Mouse (Mus musculus) limb, embryonic 11.5 days (tissue): ENCODE measurements around the gene Syndig1l. TPM values are rescaled to one million over a fixed set of nuclear protein-coding genes. Genes with fewer than 3 reads are reported as not detected.

Experiments used
- ATAC-seq: fragments of 200-750 bp; cut with Nextera tagmentation; 2 replicates; pipeline ENCODE4 v1.8.0; 2017; ENCODE audit warnings: low read depth; ENCODE audit not compliant: insufficient number of reproducible peaks, low FRiP score, low TSS enrichment
- DNase-seq: peaks from one replicate; pipeline ENCODE4 v3.0.0-alpha.2; 2015; ENCODE audit warnings: low spot score
- H3K27ac ChIP-seq: fragments of 300-500 bp; sonication (generic); replicated peaks from 2 replicates; pipeline ENCODE4 v1.5.1; 2014; ENCODE audit warnings: low read depth, mild to moderate bottlenecking, low read length
- H3K27me3 ChIP-seq: fragments of 300-500 bp; sonication (generic); 2 replicates; pipeline ENCODE4 v1.6.1; 2014; ENCODE audit warnings: mild to moderate bottlenecking, low read length, mixed read lengths; ENCODE audit not compliant: control insufficient read depth, insufficient read depth
- H3K36me3 ChIP-seq: fragments of 300-500 bp; sonication (generic); 2 replicates; pipeline ENCODE4 v1.6.1; 2014; ENCODE audit warnings: mild to moderate bottlenecking, low read length, moderate library complexity, mixed read lengths; ENCODE audit not compliant: control insufficient read depth, insufficient read depth
- H3K4me1 ChIP-seq: fragments of 300-500 bp; sonication (generic); 2 replicates; pipeline ENCODE4 v1.6.1; 2014; ENCODE audit warnings: low read length, mixed read lengths; ENCODE audit not compliant: control insufficient read depth, insufficient read depth
- H3K4me2 ChIP-seq: fragments of 300-500 bp; sonication (generic); 2 replicates; pipeline ENCODE4 v1.6.1; 2014; ENCODE audit warnings: low read depth, mild to moderate bottlenecking, moderate library complexity; ENCODE audit not compliant: severe bottlenecking
- H3K4me3 ChIP-seq: fragments of 300-500 bp; sonication (generic); 2 replicates; pipeline ENCODE4 v1.5.1; 2014; ENCODE audit warnings: low read depth, low read length
- H3K9ac ChIP-seq: fragments of 300-500 bp; sonication (generic); 2 replicates; pipeline ENCODE4 v1.6.1; 2014; ENCODE audit warnings: mild to moderate bottlenecking, low read length
- H3K9me3 ChIP-seq: fragments of 300-500 bp; sonication (generic); 2 replicates; pipeline ENCODE4 v1.6.1; 2016; ENCODE audit warnings: low read length; ENCODE audit not compliant: control insufficient read depth
- WGBS: fragments of 180-500 bp; shearing (Covaris S2); extraction: QIAGEN DNeasy Blood & Tissue Kit; methylation state at CpG from one replicate; pipeline ENCODE4 v1.1.7; 2014; 5-methylcytosine and 5-hydroxymethylcytosine counted together
- polyA plus RNA-seq: library from polyadenylated mRNA; unstranded; fragments of >200 nt; fragmentation: Nextera tagmentation; extraction: Ambion mirVana; gene quantifications from 2 replicates; pipeline ENCODE4 v1.2.1, GENCODE M21; 2014

Syndig1l gene
- polyA plus RNA-seq, 1 experiment from 2014 or later = not detected

DNA sequence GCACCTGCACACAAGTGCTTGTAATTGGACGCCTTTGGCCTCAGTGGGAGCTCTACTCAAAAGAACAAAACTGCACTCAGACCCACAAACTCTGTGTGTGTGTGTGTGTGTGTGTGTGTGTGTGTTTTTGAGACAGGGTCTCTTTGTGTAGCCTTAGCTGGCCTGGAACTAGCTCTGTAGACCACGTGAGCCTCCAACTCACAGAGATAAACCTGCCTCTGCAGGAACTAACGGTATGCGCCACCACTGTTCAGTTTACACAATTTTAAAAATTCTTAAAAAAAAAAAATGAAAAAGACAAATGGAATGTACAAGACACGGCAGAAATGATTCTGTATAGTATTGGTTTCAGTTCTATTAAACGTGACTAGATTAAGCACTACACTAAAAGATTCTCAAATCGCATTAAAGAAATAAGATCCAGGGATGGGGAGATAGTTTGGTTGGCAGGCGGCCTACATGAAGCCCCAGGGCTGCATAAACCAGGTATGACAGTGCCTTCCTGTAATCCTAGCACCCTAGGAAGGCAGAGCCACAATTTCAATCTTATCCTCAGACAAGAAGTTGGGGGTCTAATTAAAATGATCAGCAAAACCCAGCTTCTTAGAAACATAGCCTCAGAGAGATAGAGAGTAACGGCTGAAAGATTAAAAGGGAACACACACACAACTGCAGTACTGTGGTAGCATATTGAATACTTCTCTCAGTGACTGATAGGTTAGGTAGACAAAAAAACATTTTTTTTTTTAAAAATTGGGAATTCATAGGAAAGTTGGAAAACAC is 20.0 kb upstream of the Syndig1l start:
- no peak for DNase-seq
- no peak overlapping the region for H3K4me2 ChIP-seq
- H3K4me1 ChIP-seq = no peaks in the 10 kb centered on the region
- H3K4me3 ChIP-seq = no peak overlapping the region
- H3K9me3 ChIP-seq = no peaks in the 10 kb centered on the region
- no peak overlapping the region for H3K27ac ChIP-seq
- ATAC-seq = no peak
- H3K36me3 ChIP-seq = no peaks in the 10 kb centered on the region
- 89% methylated on average over 9 of the region's 9 CpGs for WGBS
- H3K27me3 ChIP-seq = no peaks in the 10 kb centered on the region
- H3K9ac ChIP-seq = no peak overlapping the region

DNA sequence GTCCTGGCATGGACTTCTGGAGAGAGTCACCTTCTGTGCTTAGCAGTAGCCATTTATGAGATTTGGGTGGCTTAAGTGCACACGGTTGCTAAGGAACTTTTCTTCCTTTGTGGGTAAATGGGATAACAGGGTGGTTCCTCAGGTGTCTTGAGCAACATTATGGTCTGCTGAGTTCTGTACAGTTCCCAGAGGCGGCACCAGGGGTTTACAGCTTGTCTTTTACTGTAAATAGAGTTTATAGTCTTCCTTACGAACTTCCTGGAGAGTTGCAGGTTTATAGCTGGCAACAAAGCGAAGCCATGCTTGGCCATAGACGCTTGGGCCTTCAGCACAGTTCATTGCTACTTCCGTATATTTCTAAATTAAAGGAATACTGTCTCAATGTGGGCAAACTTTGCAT is 15.9 kb upstream of the Syndig1l start:
- H3K27me3 ChIP-seq = no peaks in the 10 kb centered on the region
- WGBS = 69% methylated on average over 6 of the region's 6 CpGs
- H3K4me1 ChIP-seq = no peaks in the 10 kb centered on the region
- no peaks in the 10 kb centered on the region for H3K36me3 ChIP-seq
- DNase-seq = no peak
- no peaks in the 10 kb centered on the region for H3K9me3 ChIP-seq
- H3K9ac ChIP-seq = no peak overlapping the region
- ATAC-seq = no peak
- H3K4me3 ChIP-seq = no peak overlapping the region
- H3K4me2 ChIP-seq = no peak overlapping the region
- H3K27ac ChIP-seq = no peak overlapping the region

DNA sequence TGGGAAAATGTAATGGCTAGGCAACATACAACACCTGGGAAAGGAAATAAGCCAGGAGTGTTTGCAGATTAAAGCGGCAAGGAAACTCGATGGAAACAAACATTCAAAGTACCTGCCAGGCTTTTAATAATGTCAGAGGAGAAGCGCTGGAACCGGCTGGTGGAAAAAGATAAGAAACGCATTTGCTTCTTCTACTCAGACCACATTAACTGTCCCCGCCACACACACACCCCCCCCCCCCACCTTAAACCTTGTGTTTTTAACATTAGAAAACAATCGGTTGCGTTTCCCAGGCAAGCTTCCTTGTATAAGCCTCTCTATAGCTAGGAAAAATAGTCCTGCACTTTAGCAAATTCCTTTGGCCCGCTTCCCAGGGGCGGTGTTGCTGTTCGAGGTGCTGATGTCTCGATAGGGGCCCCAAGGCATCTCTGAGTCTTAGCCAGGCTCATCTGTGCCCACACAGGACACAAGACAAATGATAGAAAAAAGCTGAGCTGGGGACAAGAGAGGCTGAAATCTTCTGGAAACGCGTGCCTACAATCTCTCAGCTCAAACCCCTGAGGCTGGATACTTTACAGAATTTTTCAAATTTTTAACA is 11.3 kb upstream of the Syndig1l start:
- DNase-seq = peak; percentile 36
- H3K27me3 ChIP-seq = no peaks in the 10 kb centered on the region
- H3K27ac ChIP-seq = no peak overlapping the region
- 31% methylated on average over 14 of the region's 14 CpGs for WGBS
- no peak for ATAC-seq
- H3K9me3 ChIP-seq = no peaks in the 10 kb centered on the region
- H3K4me3 ChIP-seq = no peak overlapping the region
- no peaks in the 10 kb centered on the region for H3K4me1 ChIP-seq
- no peak overlapping the region for H3K4me2 ChIP-seq
- no peak overlapping the region for H3K9ac ChIP-seq
- H3K36me3 ChIP-seq = no peaks in the 10 kb centered on the region

DNA sequence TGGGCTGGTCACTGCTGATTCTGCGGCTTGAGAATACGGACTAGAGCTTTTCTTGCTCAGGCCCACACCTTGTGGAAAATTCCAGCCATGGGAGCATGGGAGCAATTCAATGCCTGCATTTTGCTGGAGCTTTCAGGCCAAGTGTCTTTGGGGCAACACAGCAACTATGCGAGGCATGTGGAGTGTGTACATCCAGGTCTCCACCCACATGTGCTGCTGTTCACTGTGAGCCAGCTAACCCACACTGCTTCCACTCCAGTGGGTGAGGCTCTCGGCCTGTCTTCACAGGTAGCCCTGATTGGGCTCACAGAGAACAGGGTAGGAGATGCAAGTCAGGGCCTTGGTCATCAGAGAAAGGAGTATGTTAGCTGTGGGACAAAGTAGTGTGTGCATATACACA is 9.2 kb upstream of the Syndig1l start:
- Histone ChIP-seq H3K36me3 (no peaks in the 10 kb centered on the region), H3K4me2 (no peak overlapping the region), H3K9ac (no peak overlapping the region), H3K4me3 (no peak overlapping the region), H3K4me1 (no peaks in the 10 kb centered on the region), H3K9me3 (no peaks in the 10 kb centered on the region), H3K27me3 (no peaks in the 10 kb centered on the region; the same call in 1 of the 2 replicates), H3K27ac (no peak overlapping the region)
- WGBS = 84% methylated on average over 4 of the region's 4 CpGs
- DNase-seq = no peak
- ATAC-seq = no peak

DNA sequence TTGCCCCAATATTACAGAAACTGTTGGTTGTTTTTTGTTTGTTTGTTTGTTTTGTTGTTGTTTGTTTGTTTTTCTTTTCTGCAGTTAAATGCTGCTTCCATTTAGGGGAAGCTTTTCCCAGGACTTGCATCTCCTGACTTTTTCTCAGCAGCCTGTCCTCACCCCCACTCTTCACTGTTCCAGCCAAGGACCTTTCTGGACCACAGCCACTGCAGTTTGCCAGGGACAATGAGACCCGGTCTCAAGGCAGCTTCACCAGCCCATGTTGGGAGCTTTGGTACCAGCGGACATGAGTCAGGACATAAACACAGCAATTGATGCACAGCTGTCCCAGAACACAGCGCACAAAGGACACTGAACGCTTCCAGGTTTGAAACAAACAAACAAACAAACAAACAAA is 8.3 kb upstream of the Syndig1l start:
- H3K9ac ChIP-seq = no peak overlapping the region
- DNase-seq (no peak), ATAC-seq (no peak)
- no peaks in the 10 kb centered on the region for H3K36me3 ChIP-seq
- H3K27me3 ChIP-seq = no peaks in the 10 kb centered on the region; the same call in 1 of the 2 replicates
- no peak overlapping the region for H3K4me2 ChIP-seq
- no peaks in the 10 kb centered on the region for H3K9me3 ChIP-seq
- WGBS = 74% methylated on average over 4 of the region's 4 CpGs
- no peak overlapping the region for H3K27ac ChIP-seq
- no peaks in the 10 kb centered on the region for H3K4me1 ChIP-seq
- H3K4me3 ChIP-seq = no peak overlapping the region

DNA sequence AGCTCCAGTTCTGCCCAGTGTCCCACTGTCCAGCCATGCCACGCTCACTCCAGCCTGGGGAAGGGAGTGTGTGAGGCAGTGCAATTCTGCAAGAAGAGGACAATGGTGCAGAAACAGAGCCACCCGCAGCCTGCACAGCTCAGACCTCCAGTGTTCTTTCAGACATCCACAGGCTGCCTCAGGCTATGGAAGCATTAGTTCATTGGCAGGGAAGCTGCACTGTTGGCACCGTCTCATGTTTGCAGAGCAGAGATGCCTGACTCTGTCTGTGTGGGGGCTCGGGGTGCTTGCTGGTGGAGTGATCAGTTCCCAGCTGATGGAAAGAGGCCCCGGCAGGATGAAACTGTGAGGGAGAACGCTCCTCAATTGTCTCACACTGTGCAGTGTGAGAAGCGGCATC is 4.0 kb upstream of the Syndig1l start:
- ATAC-seq (no peak), DNase-seq (no peak)
- no peak overlapping the region for H3K4me3 ChIP-seq
- H3K36me3 ChIP-seq = no peaks in the 10 kb centered on the region
- H3K27me3 ChIP-seq = peaks cover 12% of the 10 kb centered on the region
- no peak overlapping the region for H3K4me2 ChIP-seq
- H3K27ac ChIP-seq = no peak overlapping the region
- WGBS = 82% methylated on average over 7 of the region's 7 CpGs
- H3K4me1 ChIP-seq = no peaks in the 10 kb centered on the region
- no peak overlapping the region for H3K9ac ChIP-seq
- no peaks in the 10 kb centered on the region for H3K9me3 ChIP-seq

DNA sequence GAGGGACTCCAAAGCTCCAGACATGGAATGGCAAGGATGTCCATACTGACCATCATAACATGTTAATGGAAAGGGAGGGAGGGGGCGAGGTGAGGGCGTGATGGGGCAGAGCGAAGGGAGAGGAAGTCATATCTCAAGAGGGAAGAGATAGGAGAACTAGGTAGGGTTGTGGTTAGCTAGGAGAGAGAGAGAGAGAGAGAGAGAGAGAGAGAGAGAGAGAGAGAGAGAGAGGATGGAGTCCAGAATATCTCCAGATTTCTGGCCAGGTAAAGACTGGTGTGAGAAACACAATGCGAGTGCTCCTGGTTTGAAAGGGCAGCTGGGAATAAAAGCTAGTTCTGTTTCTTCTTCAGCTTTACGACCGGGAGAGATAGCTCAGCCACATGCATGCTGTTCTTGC is 6.5 kb downstream of the Syndig1l start:
- no peaks in the 10 kb centered on the region for H3K4me1 ChIP-seq
- no peaks in the 10 kb centered on the region for H3K36me3 ChIP-seq
- no peak overlapping the region for H3K9ac ChIP-seq
- ATAC-seq (no peak), DNase-seq (no peak)
- H3K4me3 ChIP-seq = no peak overlapping the region
- no peaks in the 10 kb centered on the region for H3K9me3 ChIP-seq
- H3K27me3 ChIP-seq = 0 out of 2 replicates have a peak, but pooled peaks cover 1% of the 10 kb centered on the region
- no peak overlapping the region for H3K27ac ChIP-seq
- no peak overlapping the region for H3K4me2 ChIP-seq
- WGBS = 87% methylated on average over 6 of the region's 6 CpGs

DNA sequence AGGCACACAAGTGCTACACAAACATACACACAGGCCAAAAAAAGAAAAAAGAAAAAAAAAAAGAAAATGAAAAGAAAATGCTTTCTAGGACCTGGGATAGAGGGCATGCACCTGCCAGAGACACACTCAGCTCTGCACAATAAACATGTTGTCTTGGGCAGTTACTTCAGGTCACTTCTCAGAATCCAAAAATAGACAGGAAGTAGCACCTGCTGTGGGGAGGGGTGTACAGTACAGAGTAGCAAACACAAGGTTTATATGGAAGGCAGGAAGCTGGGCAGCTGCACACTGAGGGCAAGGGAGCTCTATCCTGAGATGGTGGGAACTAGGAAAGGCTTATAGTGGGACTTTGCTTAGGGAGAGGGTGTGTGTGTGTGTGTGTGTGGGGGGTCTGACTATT is 7.3 kb downstream of the Syndig1l start:
- Histone ChIP-seq H3K9ac (no peak overlapping the region), H3K36me3 (no peaks in the 10 kb centered on the region), H3K27ac (no peak overlapping the region), H3K4me2 (no peak overlapping the region), H3K27me3 (no peaks in the 10 kb centered on the region), H3K4me3 (no peak overlapping the region), H3K9me3 (no peaks in the 10 kb centered on the region), H3K4me1 (no peaks in the 10 kb centered on the region)
- ATAC-seq (no peak), DNase-seq (no peak)
